Mouse (Mus musculus): ENCODE measurements around the gene Car6.

Gene Car6

GRCm38 (mm10) chr4:150178131-150178530 is 23.0 kb downstream of the Car6 start:
- no peak for DNase-seq

GRCm38 (mm10) chr4:150177122-150177521 is 24.0 kb downstream of the Car6 start:
- no peak for DNase-seq

GRCm38 (mm10) chr4:150176535-150176934 is 24.6 kb downstream of the Car6 start:
- DNase-seq: no peak

- no peak for DNase-seq
Measured at GRCm38 (mm10) chr4:150174027-150174426, 27.1 kb downstream of the Car6 start.

- no peak for DNase-seq
Measured at GRCm38 (mm10) chr4:150173281-150173680, 27.9 kb downstream of the Car6 start.

GRCm38 (mm10) chr4:150172107-150172506 is 29.0 kb downstream of the Car6 start:
- DNase-seq: no peak

- peak; percentile 15 for DNase-seq
Measured at GRCm38 (mm10) chr4:150168406-150168805, 32.7 kb downstream of the Car6 start.

- DNase-seq: no peak
Measured at GRCm38 (mm10) chr4:150164875-150165274, 36.3 kb downstream of the Car6 start.

- no peak for DNase-seq
Measured at GRCm38 (mm10) chr4:150162561-150163169, 38.5 kb downstream of the Car6 start.

GRCm38 (mm10) chr4:150159458-150159857 is 41.7 kb downstream of the Car6 start:
- no peak for DNase-seq

GRCm38 (mm10) chr4:150157348-150157882 is 43.7 kb downstream of the Car6 start:
- DNase-seq: no peak

GRCm38 (mm10) chr4:150155731-150156130 is 45.4 kb downstream of the Car6 start:
- DNase-seq: no peak

- DNase-seq: no peak
Measured at GRCm38 (mm10) chr4:150155301-150155700, 45.8 kb downstream of the Car6 start.

GRCm38 (mm10) chr4:150152483-150152882 is 48.6 kb downstream of the Car6 start:
- DNase-seq: no peak

GRCm38 (mm10) chr4:150151045-150151444 is 50.1 kb downstream of the Car6 start:
- no peak for DNase-seq

- no peak for DNase-seq
Measured at GRCm38 (mm10) chr4:150146286-150146685, 54.8 kb downstream of the Car6 start.

GRCm38 (mm10) chr4:150144242-150144641 is 56.9 kb downstream of the Car6 start:
- no peak for DNase-seq

GRCm38 (mm10) chr4:150140346-150140745 is 60.8 kb downstream of the Car6 start:
- DNase-seq: no peak

GRCm38 (mm10) chr4:150139090-150139489 is 62.0 kb downstream of the Car6 start:
- no peak for DNase-seq

GRCm38 (mm10) chr4:150138084-150138543 is 63.0 kb downstream of the Car6 start:
- peak; percentile 67 for DNase-seq

GRCm38 (mm10) chr4:150137368-150138083 is 63.6 kb downstream of the Car6 start:
- DNase-seq: no peak
